ENCODE assay signal across 23 mouse cellular contexts in genomic region chr7:119272621-119273020, GRCm38 (mm10).
"Had no signal": no experiment of that assay in that cellular context is flagged by ENCODE, and none has a peak within 500 bp of the region (broad histone marks: within the 10 kb centered on the region; RNA-seq: fewer than 3 reads in every experiment).

No protein-coding gene starts in this region.

- ATAC-seq: forebrain, postnatal 0 days; hindbrain, postnatal 0 days; intestine, embryonic 16.5 days had no signal

- DNase-seq: forebrain, postnatal 0 days; gastrocnemius, postnatal 14 days; gastrocnemius, postnatal 36 days; heart, adult 11 months; heart, adult 2 months; heart, postnatal 10 days; kidney, adult 11 months; kidney, adult 2 months; kidney, adult 9 months; kidney, postnatal 14 days; kidney, postnatal 36 days; layer of hippocampus, adult 9-11 months; layer of hippocampus, postnatal 36 days; left cerebral cortex, postnatal 4 days had no signal

- H3K4me2 ChIP-seq: heart, embryonic 12.5 days; hindbrain, embryonic 12.5 days; hindbrain, embryonic 14.5 days; kidney, embryonic 15.5 days; limb, embryonic 13.5 days; limb, embryonic 15.5 days had no signal

- H3K9me3 ChIP-seq: heart, embryonic 12.5 days; hindbrain, embryonic 12.5 days; kidney, embryonic 15.5 days; limb, embryonic 13.5 days; limb, embryonic 15.5 days had no signal

- H3K27ac ChIP-seq: heart, adult 2 months; hindbrain, embryonic 12.5 days; hindbrain, embryonic 14.5 days; hindbrain, postnatal 0 days; kidney, embryonic 15.5 days; kidney, postnatal 0 days; limb, embryonic 13.5 days; limb, embryonic 15.5 days had no signal

- H3K4me1 ChIP-seq: heart, embryonic 12.5 days; hindbrain, embryonic 12.5 days; kidney, embryonic 15.5 days; limb, embryonic 13.5 days; limb, embryonic 15.5 days had no signal

- H3K27me3 ChIP-seq: heart, embryonic 12.5 days; hindbrain, embryonic 12.5 days; kidney, embryonic 15.5 days; limb, embryonic 13.5 days; limb, embryonic 15.5 days had no signal

- H3K36me3 ChIP-seq: heart, embryonic 12.5 days; hindbrain, embryonic 12.5 days; kidney, embryonic 15.5 days; limb, embryonic 13.5 days; limb, embryonic 15.5 days had no signal

- H3K9ac ChIP-seq: forebrain, postnatal 0 days; heart, embryonic 12.5 days; hindbrain, embryonic 12.5 days; hindbrain, embryonic 14.5 days; kidney, embryonic 15.5 days; limb, embryonic 13.5 days; limb, embryonic 15.5 days had no signal

- H3K4me3 ChIP-seq: heart, adult 2 months; heart, embryonic 12.5 days; hindbrain, embryonic 12.5 days; kidney, embryonic 15.5 days; limb, embryonic 13.5 days; limb, embryonic 15.5 days had no signal
